Mouse (Mus musculus): Measurements from ENCODE around the gene Helt. TPM values are rescaled to one million over a fixed set of nuclear protein-coding genes. Genes with fewer than 3 reads are reported as not detected.

Helt gene
- polyA plus RNA-seq (2012; rRNA removed), result 0.05 TPM in 1 of 2 replicates, not detected in the other
- not detected in 2 replicates for polyA plus RNA-seq (2014; fragmentation: Nextera tagmentation; extraction: Ambion mirVana)

- Histone ChIP-seq H3K4me3 (replicated peaks; ENCODE audit: low read length) (no peak within 1 kb of the TSS; the same call in 1 of the 2 replicates), H3K4me1 (ENCODE audit: control insufficient read depth, insufficient read depth, low read length) (peaks cover 12% of the 10 kb centered on the region), H3K9ac (ENCODE audit: low read depth, low read length, severe bottlenecking) (no peak within 1 kb of the TSS), H3K27ac (replicated peaks; ENCODE audit: low read depth, low read length) (no peak within 1 kb of the TSS), H3K27me3 (ENCODE audit: control insufficient read depth, insufficient read depth, low read length) (peaks cover 86% of the 10 kb centered on the region), H3K36me3 (ENCODE audit: control insufficient read depth, insufficient read depth, low read length) (no peaks in the 10 kb centered on the region), H3K4me2 (replicated peaks; ENCODE audit: low read depth, low read length, severe bottlenecking) (peak within 1 kb of the TSS; percentile 35), H3K9me3 (ENCODE audit: control insufficient read depth, low read length) (no peaks in the 10 kb centered on the region)
- under 1% methylated on average over 45 of the region's 50 CpGs for WGBS
- DNase-seq (ENCODE audit: low spot score) (no peak), ATAC-seq (ENCODE audit: low FRiP score, low read depth) (no peak)
- no peak for TF ChIP-seq POLR2A (IDR thresholded peaks at IDR 0.05; ENCODE audit: borderline replicate concordance, extremely low read depth, insufficient read depth, insufficient read length)
Observed at GRCm38 (mm10) chr8:46294181-46294892, at the start of gene Helt. Gene Helt, minus strand, starts transcription at chr8:46294671.

GRCm38 (mm10) chr8:46342272-46342671 lies 47.8 kb upstream of the Helt start:
- no peak overlapping the region for H3K9ac ChIP-seq (ENCODE audit: low read depth, low read length, severe bottlenecking)
- H3K4me1 ChIP-seq (ENCODE audit: control insufficient read depth, insufficient read depth, low read length), result no peaks in the 10 kb centered on the region
- H3K9me3 ChIP-seq (ENCODE audit: control insufficient read depth, low read length), result no peaks in the 10 kb centered on the region
- no peak overlapping the region for H3K4me3 ChIP-seq (replicated peaks; ENCODE audit: low read length)
- no peak overlapping the region for H3K4me2 ChIP-seq (replicated peaks; ENCODE audit: low read depth, low read length, severe bottlenecking)
- H3K27me3 ChIP-seq (ENCODE audit: control insufficient read depth, insufficient read depth, low read length), result no peaks in the 10 kb centered on the region
- no peak for ATAC-seq (ENCODE audit: low FRiP score, low read depth)
- TF ChIP-seq POLR2A (IDR thresholded peaks at IDR 0.05; ENCODE audit: borderline replicate concordance, extremely low read depth, insufficient read depth, insufficient read length), result no peak
- 76% methylated on average over 13 of the region's 13 CpGs for WGBS
- no peak overlapping the region for H3K27ac ChIP-seq (replicated peaks; ENCODE audit: low read depth, low read length)
- H3K36me3 ChIP-seq (ENCODE audit: control insufficient read depth, insufficient read depth, low read length), result no peaks in the 10 kb centered on the region
- peak; percentile 36 for DNase-seq (ENCODE audit: low spot score)

- no peak overlapping the region for H3K4me2 ChIP-seq (replicated peaks; ENCODE audit: low read depth, low read length, severe bottlenecking)
- DNase-seq (ENCODE audit: low spot score) (no peak), ATAC-seq (ENCODE audit: low FRiP score, low read depth) (no peak)
- H3K9me3 ChIP-seq (ENCODE audit: control insufficient read depth, low read length), result no peaks in the 10 kb centered on the region
- no peaks in the 10 kb centered on the region for H3K27me3 ChIP-seq (ENCODE audit: control insufficient read depth, insufficient read depth, low read length)
- H3K9ac ChIP-seq (ENCODE audit: low read depth, low read length, severe bottlenecking), result no peak overlapping the region
- H3K4me3 ChIP-seq (replicated peaks; ENCODE audit: low read length), result no peak overlapping the region
- no peaks in the 10 kb centered on the region for H3K36me3 ChIP-seq (ENCODE audit: control insufficient read depth, insufficient read depth, low read length)
- 79% methylated on average over 14 of the region's 14 CpGs for WGBS
- H3K4me1 ChIP-seq (ENCODE audit: control insufficient read depth, insufficient read depth, low read length), result no peaks in the 10 kb centered on the region
- no peak overlapping the region for H3K27ac ChIP-seq (replicated peaks; ENCODE audit: low read depth, low read length)
- TF ChIP-seq POLR2A (IDR thresholded peaks at IDR 0.05; ENCODE audit: borderline replicate concordance, extremely low read depth, insufficient read depth, insufficient read length), result no peak
Observed at GRCm38 (mm10) chr8:46340381-46341273, 46.2 kb upstream of the Helt start.

- no peaks in the 10 kb centered on the region for H3K9me3 ChIP-seq (ENCODE audit: control insufficient read depth, low read length)
- WGBS, result 75% methylated on average over 5 of the region's 5 CpGs
- no peak overlapping the region for H3K9ac ChIP-seq (ENCODE audit: low read depth, low read length, severe bottlenecking)
- no peak overlapping the region for H3K27ac ChIP-seq (replicated peaks; ENCODE audit: low read depth, low read length)
- H3K27me3 ChIP-seq (ENCODE audit: control insufficient read depth, insufficient read depth, low read length), result no peaks in the 10 kb centered on the region
- H3K4me3 ChIP-seq (replicated peaks; ENCODE audit: low read length), result no peak overlapping the region
- DNase-seq (ENCODE audit: low spot score) (no peak), ATAC-seq (ENCODE audit: low FRiP score, low read depth) (no peak)
- no peaks in the 10 kb centered on the region for H3K36me3 ChIP-seq (ENCODE audit: control insufficient read depth, insufficient read depth, low read length)
- no peak overlapping the region for H3K4me2 ChIP-seq (replicated peaks; ENCODE audit: low read depth, low read length, severe bottlenecking)
- TF ChIP-seq POLR2A (IDR thresholded peaks at IDR 0.05; ENCODE audit: borderline replicate concordance, extremely low read depth, insufficient read depth, insufficient read length), result no peak
- H3K4me1 ChIP-seq (ENCODE audit: control insufficient read depth, insufficient read depth, low read length), result no peaks in the 10 kb centered on the region
Observed at GRCm38 (mm10) chr8:46339317-46339716, 44.8 kb upstream of the Helt start.

GRCm38 (mm10) chr8:46336351-46336750 lies 41.9 kb upstream of the Helt start:
- DNase-seq (ENCODE audit: low spot score) (no peak), ATAC-seq (ENCODE audit: low FRiP score, low read depth) (no peak)
- Histone ChIP-seq H3K36me3 (ENCODE audit: control insufficient read depth, insufficient read depth, low read length) (no peaks in the 10 kb centered on the region), H3K9ac (ENCODE audit: low read depth, low read length, severe bottlenecking) (no peak overlapping the region), H3K9me3 (ENCODE audit: control insufficient read depth, low read length) (no peaks in the 10 kb centered on the region), H3K27me3 (ENCODE audit: control insufficient read depth, insufficient read depth, low read length) (no peaks in the 10 kb centered on the region), H3K4me3 (replicated peaks; ENCODE audit: low read length) (no peak overlapping the region), H3K4me1 (ENCODE audit: control insufficient read depth, insufficient read depth, low read length) (no peaks in the 10 kb centered on the region), H3K27ac (replicated peaks; ENCODE audit: low read depth, low read length) (no peak overlapping the region), H3K4me2 (replicated peaks; ENCODE audit: low read depth, low read length, severe bottlenecking) (no peak overlapping the region)
- TF ChIP-seq POLR2A (IDR thresholded peaks at IDR 0.05; ENCODE audit: borderline replicate concordance, extremely low read depth, insufficient read depth, insufficient read length), result no peak
- 94% methylated on average over 8 of the region's 8 CpGs for WGBS
